Mouse (Mus musculus) embryonic facial prominence, embryonic 13.5 days (tissue): Measurements from ENCODE around the gene Brf1. TPM values are rescaled to one million over a fixed set of nuclear protein-coding genes. Genes with fewer than 3 reads are reported as not detected.
A peak's percentile ranks its signal among the peaks of the same experiment; 100 is the strongest.

ENCODE experiments used
- ATAC-seq: fragments of 200-750 bp; cut with Nextera tagmentation; 2 replicates; pipeline ENCODE4 v1.8.0; 2017; ENCODE audit warnings: low read depth; ENCODE audit not compliant: insufficient number of reproducible peaks, insufficient read depth, low FRiP score, low TSS enrichment
- H3K27ac ChIP-seq: fragments of 300-500 bp; sonication (generic); 2 replicates; pipeline ENCODE4 v1.5.1; 2015; ENCODE audit warnings: moderate library complexity, mild to moderate bottlenecking, inconsistent platforms
- H3K27me3 ChIP-seq: fragments of 300-500 bp; sonication (generic); 2 replicates; pipeline ENCODE4 v1.6.1; 2015; ENCODE audit warnings: mild to moderate bottlenecking, inconsistent platforms
- H3K36me3 ChIP-seq: fragments of 300-500 bp; sonication (generic); 2 replicates; pipeline ENCODE4 v1.6.1; 2015; ENCODE audit warnings: mild to moderate bottlenecking, inconsistent platforms
- H3K4me1 ChIP-seq: fragments of 300-500 bp; sonication (generic); 2 replicates; pipeline ENCODE4 v1.6.1; 2015; ENCODE audit warnings: inconsistent platforms
- H3K4me2 ChIP-seq: fragments of 300-500 bp; sonication (generic); 2 replicates; pipeline ENCODE4 v1.6.1; 2015; ENCODE audit warnings: moderate library complexity, mild to moderate bottlenecking, inconsistent platforms
- H3K4me3 ChIP-seq: fragments of 300-500 bp; sonication (generic); 2 replicates; pipeline ENCODE4 v1.5.1; 2015; ENCODE audit warnings: mild to moderate bottlenecking, inconsistent platforms
- H3K9ac ChIP-seq: fragments of 300-500 bp; sonication (generic); 2 replicates; pipeline ENCODE4 v1.6.1; 2015; ENCODE audit warnings: mild to moderate bottlenecking, inconsistent platforms
- H3K9me3 ChIP-seq: fragments of 300-500 bp; sonication (generic); 2 replicates; pipeline ENCODE4 v1.6.1; 2016; ENCODE audit warnings: inconsistent platforms
- WGBS: fragments of 180-500 bp; shearing (Covaris S2); methylation state at CpG from one replicate; pipeline ENCODE4 v1.1.7; 2015; ENCODE audit warnings: mixed read lengths; 5-methylcytosine and 5-hydroxymethylcytosine counted together
- polyA plus RNA-seq: library from polyadenylated mRNA; unstranded; fragments of >200 nt; fragmentation: Nextera tagmentation; extraction: Ambion mirVana; gene quantifications from 2 replicates; pipeline ENCODE4 v1.2.1, GENCODE M21; 2015

The Brf1 gene
- polyA plus RNA-seq, 1 experiment from 2014 or later = 80.1 TPM

GRCm38 (mm10) chr12:112932647-112933046 lies 67.9 kb downstream of the Brf1 start:
- H3K9me3 ChIP-seq = no peaks in the 10 kb centered on the region
- 24% methylated on average over 7 of the region's 7 CpGs for WGBS
- H3K9ac ChIP-seq = peak overlapping the region; percentile 46; the same call in 1 of the 2 replicates
- H3K27ac ChIP-seq = no peak overlapping the region
- no peak for ATAC-seq
- peaks cover 27% of the 10 kb centered on the region for H3K4me1 ChIP-seq
- no peak overlapping the region for H3K4me2 ChIP-seq
- peaks cover 51% of the 10 kb centered on the region for H3K27me3 ChIP-seq
- no peak overlapping the region for H3K4me3 ChIP-seq
- no peaks in the 10 kb centered on the region; the same call in 1 of the 2 replicates for H3K36me3 ChIP-seq

GRCm38 (mm10) chr12:112929562-112930352 lies 70.7 kb downstream of the Brf1 start, which contains the start of gene Jag2:
Jag2 (minus strand) TSS chr12:112929776.
- ATAC-seq = peak; percentile 34; the same call in 1 of the 2 replicates

GRCm38 (mm10) chr12:112928401-112929241 lies 71.9 kb downstream of the Brf1 start:
- Histone ChIP-seq H3K4me2 (peak overlapping the region; percentile 98), H3K4me1 (peaks cover 31% of the 10 kb centered on the region), H3K9me3 (no peaks in the 10 kb centered on the region), H3K9ac (peak overlapping the region; percentile 70), H3K4me3 (peak overlapping the region; percentile 63), H3K27ac (peak overlapping the region; percentile 64), H3K36me3 (no peaks in the 10 kb centered on the region), H3K27me3 (peaks cover 71% of the 10 kb centered on the region)
- no peak for ATAC-seq
- 1% methylated on average over 124 of the region's 124 CpGs for WGBS

More at GRCm38 (mm10) chr12:112929562-112930352, 70.7 kb downstream of the Brf1 start, which contains the start of gene Jag2:
- peak within 1 kb of the TSS; percentile 70 for H3K9ac ChIP-seq
- no peaks in the 10 kb centered on the region for H3K9me3 ChIP-seq
- peak within 1 kb of the TSS; percentile 63 for H3K4me3 ChIP-seq
- H3K27ac ChIP-seq = peak within 1 kb of the TSS; percentile 64
- peaks cover 26% of the 10 kb centered on the region for H3K4me1 ChIP-seq
- peak within 1 kb of the TSS; percentile 98 for H3K4me2 ChIP-seq
- WGBS = 2% methylated on average over 59 of the region's 85 CpGs
- H3K27me3 ChIP-seq = peaks cover 71% of the 10 kb centered on the region
- H3K36me3 ChIP-seq = no peaks in the 10 kb centered on the region

GRCm38 (mm10) chr12:112927265-112927664 lies 73.2 kb downstream of the Brf1 start:
- Histone ChIP-seq H3K27me3 (peaks cover 66% of the 10 kb centered on the region), H3K4me2 (peak overlapping the region; percentile 98), H3K9ac (0 out of 2 replicates have a peak overlapping the region, but pooled peaks have one; percentile 7), H3K4me1 (peaks cover 31% of the 10 kb centered on the region), H3K4me3 (peak overlapping the region; percentile 63), H3K27ac (no peak overlapping the region), H3K9me3 (no peaks in the 10 kb centered on the region), H3K36me3 (no peaks in the 10 kb centered on the region)
- ATAC-seq = no peak
- WGBS = 51% methylated on average over 14 of the region's 14 CpGs

- no peaks in the 10 kb centered on the region for H3K36me3 ChIP-seq
- no peak overlapping the region for H3K4me3 ChIP-seq
- WGBS = 80% methylated on average over 6 of the region's 6 CpGs
- no peak overlapping the region for H3K27ac ChIP-seq
- H3K4me2 ChIP-seq = no peak overlapping the region
- peaks cover 53% of the 10 kb centered on the region for H3K27me3 ChIP-seq
- no peak for ATAC-seq
- no peaks in the 10 kb centered on the region for H3K9me3 ChIP-seq
- H3K4me1 ChIP-seq = peaks cover 32% of the 10 kb centered on the region
- no peak overlapping the region for H3K9ac ChIP-seq
Measured at GRCm38 (mm10) chr12:112925950-112926349, 74.6 kb downstream of the Brf1 start.

GRCm38 (mm10) chr12:112922541-112922940 lies 78.0 kb downstream of the Brf1 start:
- H3K4me1 ChIP-seq = peaks cover 18% of the 10 kb centered on the region; the same call in 1 of the 2 replicates
- H3K4me3 ChIP-seq = no peak overlapping the region
- 0 out of 2 replicates have a peak, but pooled peaks cover 2% of the 10 kb centered on the region for H3K36me3 ChIP-seq
- H3K9me3 ChIP-seq = no peaks in the 10 kb centered on the region
- no peak overlapping the region; the same call in 1 of the 2 replicates for H3K9ac ChIP-seq
- no peak for ATAC-seq
- 6% methylated on average over 3 of the region's 3 CpGs for WGBS
- H3K4me2 ChIP-seq = no peak overlapping the region
- H3K27me3 ChIP-seq = peaks cover 19% of the 10 kb centered on the region
- H3K27ac ChIP-seq = no peak overlapping the region

- Histone ChIP-seq H3K4me1 (peaks cover 18% of the 10 kb centered on the region; the same call in 1 of the 2 replicates), H3K27ac (no peak overlapping the region), H3K27me3 (peaks cover 9% of the 10 kb centered on the region), H3K4me3 (no peak overlapping the region), H3K36me3 (0 out of 2 replicates have a peak, but pooled peaks cover 4% of the 10 kb centered on the region), H3K9ac (peak overlapping the region; percentile 16; the same call in 1 of the 2 replicates), H3K9me3 (no peaks in the 10 kb centered on the region), H3K4me2 (no peak overlapping the region)
- 82% methylated on average over 12 of the region's 12 CpGs for WGBS
- no peak for ATAC-seq
Measured at GRCm38 (mm10) chr12:112921518-112921917, 79.0 kb downstream of the Brf1 start.

GRCm38 (mm10) chr12:112917906-112918305 lies 82.6 kb downstream of the Brf1 start:
- Histone ChIP-seq H3K9me3 (no peaks in the 10 kb centered on the region), H3K27me3 (no peaks in the 10 kb centered on the region)
- 43% methylated on average over 8 of the region's 8 CpGs for WGBS

GRCm38 (mm10) chr12:112917486-112917885 lies 83.0 kb downstream of the Brf1 start:
- no peak overlapping the region for H3K4me2 ChIP-seq
- 76% methylated on average over 11 of the region's 11 CpGs for WGBS
- no peaks in the 10 kb centered on the region for H3K27me3 ChIP-seq
- H3K4me3 ChIP-seq = no peak overlapping the region
- no peak overlapping the region for H3K9ac ChIP-seq
- H3K27ac ChIP-seq = no peak overlapping the region
- H3K4me1 ChIP-seq = peaks cover 8% of the 10 kb centered on the region; the same call in 1 of the 2 replicates
- ATAC-seq = no peak
- H3K9me3 ChIP-seq = no peaks in the 10 kb centered on the region
- H3K36me3 ChIP-seq = peaks cover 9% of the 10 kb centered on the region; the same call in 1 of the 2 replicates

More at GRCm38 (mm10) chr12:112917906-112918305, 82.6 kb downstream of the Brf1 start:
- H3K36me3 ChIP-seq = peaks cover 9% of the 10 kb centered on the region; the same call in 1 of the 2 replicates
- no peak overlapping the region for H3K4me2 ChIP-seq
- peaks cover 13% of the 10 kb centered on the region; the same call in 1 of the 2 replicates for H3K4me1 ChIP-seq
- no peak overlapping the region for H3K4me3 ChIP-seq
- no peak overlapping the region for H3K27ac ChIP-seq
- ATAC-seq = no peak
- H3K9ac ChIP-seq = no peak overlapping the region

GRCm38 (mm10) chr12:112916698-112917400 lies 83.7 kb downstream of the Brf1 start:
- ATAC-seq = no peak
- Histone ChIP-seq H3K27ac (no peak overlapping the region), H3K36me3 (peaks cover 9% of the 10 kb centered on the region; the same call in 1 of the 2 replicates), H3K4me2 (no peak overlapping the region), H3K27me3 (no peaks in the 10 kb centered on the region), H3K9me3 (no peaks in the 10 kb centered on the region), H3K9ac (no peak overlapping the region), H3K4me3 (no peak overlapping the region), H3K4me1 (peaks cover 5% of the 10 kb centered on the region; the same call in 1 of the 2 replicates)
- WGBS = 85% methylated on average over 16 of the region's 16 CpGs
